Mouse (Mus musculus) testis, postnatal 10 days (tissue): ENCODE data around the gene Sun1.
A peak's percentile ranks its signal among the peaks of the same experiment; 100 is the strongest.

Source experiments
- DNase-seq: peaks from one replicate; pipeline ENCODE4 v3.0.0; 2021; ENCODE audit warnings: low spot score

Sun1 gene

GRCm38 (mm10) chr5:139199995-139200769 lies at the start of gene Sun1:
TSS of gene Sun1 (plus strand) at chr5:139200637.
- DNase-seq = peak; percentile 99

DNA sequence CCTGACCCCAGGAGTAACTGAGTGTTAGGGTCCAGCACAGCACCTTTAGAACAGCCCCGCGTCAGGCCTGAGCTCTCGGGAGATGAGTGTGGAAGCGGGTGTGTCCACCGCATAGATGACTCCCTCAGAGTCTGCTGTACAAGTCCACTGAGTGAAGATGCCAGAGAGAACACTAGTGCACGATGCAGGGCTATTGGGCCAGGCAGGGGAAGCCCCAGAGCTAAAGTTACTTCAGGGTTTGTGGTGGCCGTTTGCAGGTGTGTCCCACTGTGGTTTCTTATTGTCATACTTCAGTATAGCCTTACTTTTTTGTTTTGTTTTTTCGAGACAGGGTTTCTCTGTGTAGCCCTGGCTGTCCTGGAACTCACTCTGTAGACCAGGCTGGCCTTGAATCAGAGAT lies 39.5 kb upstream of the Sun1 start:
- no peak for DNase-seq

DNA sequence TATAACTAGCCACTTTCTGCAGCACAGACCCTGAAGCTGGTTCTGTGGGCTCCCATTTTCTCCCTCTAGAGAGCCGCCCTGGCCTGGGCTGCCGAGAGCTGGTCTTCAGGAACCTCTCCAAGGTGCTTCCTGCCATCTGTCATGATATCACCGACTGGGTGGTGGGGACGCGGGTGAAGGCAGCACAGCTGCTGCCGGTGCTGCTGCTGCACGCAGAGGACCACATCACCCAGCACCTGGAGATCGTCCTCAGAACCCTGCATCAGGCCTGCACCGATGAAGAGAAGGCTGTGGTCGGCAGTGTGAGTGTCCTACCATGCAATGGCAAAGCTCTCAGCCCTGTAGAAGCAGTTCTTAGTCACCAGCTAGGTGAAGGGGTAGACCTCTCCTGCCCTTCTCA lies 38.8 kb upstream of the Sun1 start:
- no peak for DNase-seq

DNA sequence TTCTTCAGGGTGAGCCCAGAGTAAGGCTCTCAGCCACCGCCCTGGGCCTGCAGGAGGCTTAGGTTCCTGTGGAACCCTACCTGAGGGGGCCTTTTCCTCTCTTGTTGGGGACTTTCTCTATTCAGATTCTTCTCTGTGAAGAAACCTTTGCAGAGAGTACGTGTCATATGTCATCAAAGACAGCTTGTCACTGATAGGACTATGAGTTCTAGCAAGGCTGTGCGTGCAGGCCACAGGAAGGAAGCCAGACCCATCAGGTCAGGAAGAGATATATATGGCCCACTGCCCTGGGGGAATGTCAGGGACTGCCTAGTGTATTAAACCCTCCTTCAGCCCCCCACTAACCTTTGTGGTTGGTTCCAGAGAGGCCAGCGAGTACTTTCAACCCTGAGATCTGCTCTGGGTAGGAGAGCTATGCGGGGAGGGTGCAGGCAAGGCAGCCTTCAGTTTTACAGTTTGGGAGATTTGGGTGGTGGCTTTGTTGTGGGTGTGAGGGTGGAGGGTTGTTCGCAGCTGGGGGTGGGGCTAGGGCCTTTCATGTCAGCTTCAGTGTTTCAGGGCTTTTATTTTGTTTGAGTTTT lies 33.6 kb upstream of the Sun1 start:
- DNase-seq = no peak

- no peak for DNase-seq
Measured at GRCm38 (mm10) chr5:139167548-139167947, 32.9 kb upstream of the Sun1 start.

DNA sequence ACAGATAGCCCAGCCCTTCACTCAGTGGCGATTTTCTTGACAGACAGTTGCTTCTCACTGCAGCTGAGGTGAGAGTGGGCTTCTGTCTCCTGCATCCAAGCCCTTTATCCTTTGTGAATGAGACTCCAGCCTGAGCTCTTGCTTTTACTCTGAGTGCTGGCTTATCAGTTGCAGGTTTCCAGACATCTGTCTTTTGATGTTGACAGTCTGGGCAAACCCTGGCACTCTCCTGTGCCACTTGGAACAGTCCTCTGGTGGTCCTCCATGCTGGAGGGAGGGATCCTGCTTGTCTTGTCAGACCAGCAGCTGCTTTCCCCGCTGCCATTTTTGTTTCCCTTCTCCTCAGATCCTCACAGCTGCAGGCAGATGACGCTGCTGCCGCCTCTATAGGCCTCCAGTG lies 28.5 kb upstream of the Sun1 start:
- DNase-seq = no peak

- DNase-seq = no peak
Measured at GRCm38 (mm10) chr5:139174141-139174540, 26.3 kb upstream of the Sun1 start.

DNA sequence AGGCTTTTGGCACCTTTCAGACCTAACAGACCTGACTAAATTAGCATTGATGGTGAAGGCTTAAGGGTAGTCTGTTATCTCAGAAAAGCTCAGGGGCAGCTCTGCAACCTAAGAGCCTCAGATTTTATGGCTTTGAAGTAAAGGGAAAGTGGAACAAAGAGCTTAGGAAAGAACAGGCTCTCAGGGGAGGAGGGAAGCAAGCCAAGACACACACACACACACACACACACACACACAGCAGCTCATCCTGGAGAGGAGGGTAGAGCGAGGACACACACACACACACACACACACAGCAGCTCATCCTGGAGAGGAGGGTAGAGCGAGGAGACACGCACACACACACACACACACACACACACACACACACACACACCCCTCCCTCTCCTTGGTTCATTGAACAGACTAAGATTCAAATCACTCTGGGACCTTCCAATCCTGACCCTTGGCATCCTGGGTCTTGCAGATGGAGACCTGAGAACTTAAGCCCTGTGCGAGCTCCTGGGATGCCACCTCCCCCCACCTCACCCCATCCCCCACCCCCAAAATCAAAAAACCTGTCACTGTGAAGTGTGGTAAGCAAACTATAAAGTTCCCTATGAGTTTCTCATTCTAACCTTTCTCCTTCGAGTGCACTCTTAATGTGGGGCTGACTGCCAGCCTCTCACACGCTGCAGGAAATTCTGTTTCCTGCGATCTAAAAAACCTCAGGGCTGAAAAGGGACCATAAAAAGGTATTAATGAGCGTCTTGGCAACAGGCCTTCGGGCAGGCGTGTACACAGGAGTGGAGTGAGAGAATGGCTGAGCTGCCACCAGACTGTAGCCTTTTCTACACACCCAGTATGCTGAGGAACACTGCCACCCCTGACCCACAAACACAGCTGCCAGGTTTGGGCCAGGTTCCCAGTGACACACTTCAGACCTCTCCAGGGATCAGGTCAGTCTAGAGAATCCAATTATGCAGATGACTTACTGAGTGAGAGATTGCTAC lies 25.6 kb upstream of the Sun1 start:
- no peak for DNase-seq

DNA sequence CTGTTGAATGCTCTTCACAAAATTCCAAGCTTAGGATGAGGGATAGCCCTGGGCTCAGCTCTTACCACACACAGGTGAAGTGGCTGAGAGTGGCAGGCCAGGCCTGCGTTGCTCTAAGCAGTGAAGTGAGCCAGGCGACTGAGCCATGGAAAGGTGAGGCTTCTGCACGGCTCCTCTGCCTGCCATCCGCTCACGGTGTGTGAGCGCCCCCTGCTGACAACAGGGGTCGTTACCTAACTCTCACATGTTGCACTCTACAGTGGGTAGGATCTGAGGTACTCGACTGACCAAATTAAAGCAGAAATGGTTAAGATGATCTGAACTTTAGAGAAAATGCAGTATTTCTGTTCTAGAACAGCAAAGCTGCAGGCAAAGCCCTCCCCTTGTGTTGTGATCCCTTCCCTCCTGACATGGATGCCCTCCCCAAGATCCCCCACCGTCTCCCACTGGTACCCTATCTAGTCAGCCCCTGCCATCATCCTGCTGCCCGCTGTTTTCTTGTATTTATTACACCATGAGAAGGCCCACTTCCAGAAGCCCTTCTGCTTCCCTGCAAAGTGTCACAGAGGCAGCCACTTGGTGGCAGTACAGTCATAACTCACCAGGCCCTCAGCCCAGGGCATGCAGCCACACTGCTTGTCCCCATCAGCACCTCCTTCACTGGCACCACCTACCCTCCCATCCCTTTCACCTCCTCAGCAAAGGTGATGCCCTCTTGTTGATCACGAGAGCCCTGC lies 21.4 kb upstream of the Sun1 start:
- peak; percentile 91 for DNase-seq

DNA sequence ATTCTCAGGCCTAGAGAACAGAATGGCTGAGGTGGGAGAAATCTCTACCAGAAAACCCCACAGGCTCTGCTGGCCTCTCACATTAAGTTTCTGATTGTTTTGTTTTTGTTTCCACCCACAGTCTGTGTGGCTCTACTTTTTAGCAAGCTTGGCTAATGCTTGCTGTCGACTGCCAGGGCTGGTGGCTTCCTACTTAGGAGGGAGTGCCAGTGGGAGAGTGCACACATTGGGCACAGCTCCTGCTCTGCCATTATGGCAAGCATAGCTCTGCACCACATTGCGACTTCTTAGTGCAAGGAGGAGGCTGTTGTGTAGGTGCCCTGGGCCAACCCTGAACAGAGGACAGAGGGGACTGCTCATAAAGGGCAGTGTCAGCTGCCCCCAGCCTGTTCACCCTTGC lies 17.3 kb upstream of the Sun1 start:
- no peak for DNase-seq

- no peak for DNase-seq
Measured at GRCm38 (mm10) chr5:139183601-139184000, 16.8 kb upstream of the Sun1 start.

GRCm38 (mm10) chr5:139184897-139185296 lies 15.5 kb upstream of the Sun1 start:
- no peak for DNase-seq

GRCm38 (mm10) chr5:139189726-139190125 lies 10.7 kb upstream of the Sun1 start:
- no peak for DNase-seq

- DNase-seq = no peak
Measured at GRCm38 (mm10) chr5:139190958-139191357, 9.5 kb upstream of the Sun1 start.

- DNase-seq = no peak
Measured at GRCm38 (mm10) chr5:139198779-139199178, 1.7 kb upstream of the Sun1 start.

GRCm38 (mm10) chr5:139199636-139199994 lies 822 bp upstream of the Sun1 start:
- no peak for DNase-seq

- DNase-seq = no peak
Measured at GRCm38 (mm10) chr5:139200770-139201569, 533 bp downstream of the Sun1 start.

GRCm38 (mm10) chr5:139202127-139202526 lies 1.7 kb downstream of the Sun1 start:
- DNase-seq = no peak

DNA sequence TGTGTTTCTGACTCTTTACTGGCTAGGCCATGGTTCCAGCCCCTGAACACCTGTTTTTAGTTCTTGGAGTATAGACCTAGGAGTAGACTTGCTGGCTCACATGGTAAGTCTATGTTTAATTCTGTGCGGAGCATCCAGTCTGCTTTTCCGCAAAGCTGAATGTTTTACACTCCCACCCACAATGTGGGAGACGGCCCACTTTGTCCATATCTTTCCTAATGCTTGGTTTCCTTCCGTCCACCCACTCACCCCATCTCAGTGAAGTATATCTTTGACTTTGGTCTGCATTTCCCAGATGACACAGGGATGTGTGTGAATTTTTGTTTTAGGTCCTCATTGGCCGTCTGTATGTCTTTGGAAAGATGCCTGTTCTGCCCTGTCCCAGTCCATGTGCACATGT lies 2.9 kb downstream of the Sun1 start:
- DNase-seq = no peak

DNA sequence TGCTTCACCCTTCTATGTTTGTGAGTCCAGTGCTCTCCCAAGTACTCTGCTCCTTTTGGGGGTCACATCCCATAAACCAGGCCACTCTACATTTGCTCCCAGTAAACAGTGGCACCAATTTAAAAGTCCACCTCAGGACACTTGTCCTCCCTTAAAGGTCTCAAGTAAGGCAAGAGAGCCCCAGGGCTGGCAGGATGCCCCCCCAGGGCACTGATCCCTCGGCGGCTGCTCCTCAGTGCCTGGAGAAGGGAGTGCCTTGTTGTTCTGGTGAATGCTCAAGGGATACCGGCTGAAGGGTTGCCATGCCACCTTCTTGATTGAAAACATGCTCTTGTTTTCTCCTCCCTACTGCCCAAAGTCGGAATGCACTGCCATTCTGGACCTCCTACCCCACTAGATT lies 5.6 kb downstream of the Sun1 start:
- DNase-seq = no peak

DNA sequence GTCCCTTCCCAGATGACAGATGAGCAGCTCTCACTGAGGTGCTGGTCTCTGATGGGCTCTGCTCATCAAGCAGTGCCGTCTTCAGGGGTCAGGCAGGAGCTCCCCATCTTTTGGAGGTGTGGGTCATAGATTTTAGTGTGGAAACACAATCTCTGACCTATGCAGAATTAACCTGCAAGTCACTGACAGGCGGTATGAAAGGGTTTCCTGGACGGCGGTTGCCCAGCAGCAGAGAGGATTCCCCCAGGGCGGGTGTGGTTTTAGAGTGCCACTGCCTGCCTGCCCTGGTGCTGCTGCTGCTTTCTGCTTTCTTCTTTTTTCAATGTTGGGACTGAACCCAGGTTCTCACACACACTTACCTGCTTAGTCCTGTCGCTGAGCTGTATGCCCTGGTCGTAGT lies 6.1 kb downstream of the Sun1 start:
- DNase-seq = no peak
